Mouse (Mus musculus) thymus, adult 2 months (tissue): ENCODE results near the gene Fancf. TPM values are rescaled to one million over a fixed set of nuclear protein-coding genes. Genes with fewer than 3 reads are reported as not detected.
A peak's percentile ranks its signal among the peaks of the same experiment; 100 is the strongest.

Experiments
- DNase-seq: peaks from one replicate; pipeline ENCODE4 v3.0.0; 2021
- H3K27ac ChIP-seq: fragments of 200-500 bp; 2 replicates; pipeline ENCODE4 v1.5.1; 2012; ENCODE audit warnings: low read length, control low read depth; ENCODE audit not compliant: control insufficient read depth, insufficient read depth
- H3K27me3 ChIP-seq: fragments of 200-500 bp; 2 replicates; pipeline ENCODE4 v1.6.1; 2012; ENCODE audit warnings: mild to moderate bottlenecking, low read length, moderate library complexity, mixed read lengths; ENCODE audit not compliant: control insufficient read depth, insufficient read depth
- H3K36me3 ChIP-seq: fragments of 200-500 bp; 2 replicates; pipeline ENCODE4 v1.6.1; 2012; ENCODE audit warnings: mild to moderate bottlenecking, low read length, moderate library complexity; ENCODE audit not compliant: control insufficient read depth, insufficient read depth
- H3K4me1 ChIP-seq: fragments of 200-500 bp; replicated peaks from 2 replicates; pipeline ENCODE4 v1.6.1; 2012; ENCODE audit warnings: low read length; ENCODE audit not compliant: control insufficient read depth, insufficient read depth
- H3K4me3 ChIP-seq: fragments of 200-500 bp; 2 replicates; pipeline ENCODE4 v1.5.1; 2012; ENCODE audit warnings: mild to moderate bottlenecking, low read length, control low read depth, moderate library complexity; ENCODE audit not compliant: control insufficient read depth, insufficient read depth
- CTCF ChIP-seq: fragments of 200-500 bp; IDR thresholded peaks from 2 replicates; pipeline ENCODE4 v1.5.1; 2012; ENCODE audit warnings: mild to moderate bottlenecking, control low read depth, low read length, moderate library complexity, borderline replicate concordance; ENCODE audit not compliant: control insufficient read depth, poor library complexity, insufficient read depth; ENCODE audit errors: extremely low read depth
- POLR2A ChIP-seq: fragments of 200-500 bp; IDR thresholded peaks from 2 replicates; pipeline ENCODE4 v1.6.1; 2012; ENCODE audit warnings: mild to moderate bottlenecking, low read length, control low read depth, moderate library complexity; ENCODE audit not compliant: control insufficient read depth, poor library complexity, insufficient read depth; ENCODE audit errors: extremely low read depth
- WGBS: fragments of 180-500 bp; shearing (Covaris S2); methylation state at CpG from one replicate; pipeline ENCODE4 v1.1.7; 2018; 5-methylcytosine and 5-hydroxymethylcytosine counted together
- polyA plus RNA-seq: library from polyadenylated mRNA; depleted of rRNA; stranded (reverse); fragments of >200 nt; gene quantifications from 2 replicates; pipeline ENCODE4 v1.2.3, GENCODE M21; 2012

The Fancf gene
- polyA plus RNA-seq, 1 experiment: 15.7 TPM

DNA sequence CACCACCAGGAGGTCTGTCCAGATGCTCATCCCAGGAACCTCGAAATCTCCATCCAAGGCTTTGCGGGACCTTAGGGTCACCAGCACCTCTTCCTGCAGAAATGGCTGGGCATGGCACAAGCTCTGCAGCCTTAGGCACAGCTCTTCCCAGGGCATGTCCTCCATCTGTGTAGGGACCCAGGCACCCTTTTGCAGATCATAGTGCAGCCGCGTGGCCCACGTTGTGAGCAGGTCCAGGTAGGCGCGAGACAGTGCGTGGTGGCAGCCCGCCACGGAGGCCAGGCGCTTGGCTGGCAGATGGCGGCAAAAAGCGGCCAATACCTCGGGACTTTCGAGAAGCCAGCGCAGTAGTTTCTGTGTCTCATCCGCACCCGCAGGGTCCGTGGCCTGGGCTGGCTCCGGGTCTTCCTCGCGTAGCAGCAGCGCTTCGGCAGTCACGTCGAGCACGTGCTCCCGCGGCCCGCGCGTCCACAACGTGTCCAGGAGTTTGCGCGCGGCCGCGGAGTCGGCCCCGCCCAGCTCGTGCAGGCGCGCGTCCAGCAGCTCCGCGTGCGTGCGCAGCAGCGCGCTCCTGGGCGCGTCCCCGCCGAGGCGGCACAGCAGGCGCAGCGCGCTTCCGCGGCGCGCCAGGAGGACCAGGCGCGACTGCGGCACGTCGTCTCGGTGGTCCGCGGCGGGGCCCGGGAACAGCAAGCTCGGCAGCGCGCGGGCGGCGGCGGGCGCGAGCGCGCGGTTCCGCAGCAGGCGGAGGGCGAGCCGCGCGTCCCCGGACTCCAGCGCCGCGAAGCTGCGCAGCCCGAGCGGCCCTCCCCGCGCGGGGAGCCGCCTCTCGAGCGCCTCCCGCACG, 594 bp downstream of the Fancf start, which contains the start of gene Gas2:
Gene Gas2, plus strand, starts transcription at position 766 of the 847 bp plus-strand sequence.
- Histone ChIP-seq H3K36me3 (no peaks in the 10 kb centered on the region), H3K27ac (peak within 1 kb of the TSS; percentile 82), H3K4me1 (peaks cover 5% of the 10 kb centered on the region), H3K27me3 (no peaks in the 10 kb centered on the region), H3K4me3 (peak within 1 kb of the TSS; percentile 86)
- TF ChIP-seq POLR2A: peak; percentile 36
- TF ChIP-seq CTCF: no peak
- DNase-seq: peak; percentile 88
- WGBS: 7% methylated on average over 105 of the region's 105 CpGs

DNA sequence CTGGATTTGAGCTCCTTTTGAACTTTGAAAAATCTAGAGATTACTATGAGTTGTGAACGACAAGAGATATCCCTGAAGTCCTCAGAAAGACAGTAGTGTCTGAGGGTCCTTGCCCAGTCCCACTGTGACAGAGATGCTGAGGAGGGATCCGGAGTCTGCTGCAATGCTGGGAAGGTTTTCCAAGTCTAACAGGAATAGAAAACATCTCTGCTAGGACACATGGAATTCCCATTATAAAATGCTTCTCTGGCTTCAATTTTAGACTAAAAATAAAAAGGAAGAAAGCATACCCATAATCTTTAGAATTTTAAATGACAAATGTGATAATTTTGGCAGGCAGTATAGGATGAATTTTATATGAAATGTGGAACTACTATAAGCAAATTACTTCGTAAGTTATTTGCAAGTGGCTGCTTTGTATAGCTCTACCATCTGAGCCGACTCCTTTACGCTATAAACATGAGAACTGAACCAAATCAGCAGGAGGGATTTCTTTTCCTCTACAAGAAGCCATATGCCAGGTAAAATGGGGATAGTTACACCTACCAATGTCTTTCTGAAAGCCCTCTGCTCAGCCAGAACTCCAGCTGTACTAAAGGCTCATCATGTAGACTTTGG, 10.1 kb downstream of the Fancf start:
- 98% methylated on average over 5 of the region's 5 CpGs for WGBS
- no peak for DNase-seq
- H3K27me3 ChIP-seq: no peaks in the 10 kb centered on the region
- TF ChIP-seq POLR2A (no peak), CTCF (no peak)
- no peaks in the 10 kb centered on the region for H3K4me1 ChIP-seq
- H3K36me3 ChIP-seq: no peaks in the 10 kb centered on the region
- H3K27ac ChIP-seq: no peak overlapping the region
- no peak overlapping the region for H3K4me3 ChIP-seq

DNA sequence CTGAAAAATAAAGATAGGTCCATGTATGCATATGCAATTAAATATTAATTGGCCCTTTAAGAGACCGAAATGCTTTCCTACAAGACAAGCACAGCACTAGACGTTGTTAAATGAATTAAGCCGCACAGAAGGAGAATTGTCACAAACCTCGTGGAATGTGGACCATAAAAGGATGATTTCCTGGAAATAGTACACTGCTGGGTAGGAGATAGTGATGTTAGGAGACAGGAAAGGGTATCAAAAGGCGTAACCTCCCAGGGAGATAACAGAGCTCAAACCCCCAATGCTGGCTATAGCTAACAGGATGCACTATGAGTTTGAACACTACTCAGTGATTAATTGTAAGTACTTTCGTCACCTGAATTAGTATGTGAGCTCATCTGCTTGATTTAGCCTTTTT, 11.2 kb downstream of the Fancf start:
- Histone ChIP-seq H3K36me3 (no peaks in the 10 kb centered on the region), H3K27ac (no peak overlapping the region), H3K4me1 (no peaks in the 10 kb centered on the region), H3K27me3 (no peaks in the 10 kb centered on the region), H3K4me3 (no peak overlapping the region)
- TF ChIP-seq POLR2A (no peak), CTCF (no peak)
- no peak for DNase-seq
- 95% methylated on average over 6 of the region's 6 CpGs for WGBS

DNA sequence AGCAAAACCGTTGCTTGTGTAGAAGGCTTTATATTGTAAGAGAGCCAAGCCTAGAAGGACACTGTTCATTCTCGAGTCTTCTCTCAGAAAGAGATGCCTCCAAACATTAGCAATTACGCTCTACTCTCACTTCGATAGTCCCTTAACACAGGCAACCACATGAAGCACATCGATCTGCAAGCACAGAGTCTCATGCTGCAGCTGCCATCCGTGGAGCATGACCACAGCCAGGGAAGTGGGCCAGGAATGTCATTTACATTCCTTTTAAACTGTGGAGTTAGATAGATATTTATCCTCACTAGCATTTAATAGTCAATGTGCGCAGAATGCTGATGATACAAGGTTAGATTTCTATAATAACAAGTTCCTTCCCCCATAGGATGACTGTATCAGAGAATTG, 21.6 kb downstream of the Fancf start:
- H3K4me1 ChIP-seq: no peaks in the 10 kb centered on the region
- 86% methylated on average over 7 of the region's 7 CpGs for WGBS
- no peaks in the 10 kb centered on the region for H3K36me3 ChIP-seq
- no peak overlapping the region for H3K27ac ChIP-seq
- no peak for TF ChIP-seq CTCF
- TF ChIP-seq POLR2A: no peak
- no peak overlapping the region for H3K4me3 ChIP-seq
- DNase-seq: no peak
- H3K27me3 ChIP-seq: no peaks in the 10 kb centered on the region

DNA sequence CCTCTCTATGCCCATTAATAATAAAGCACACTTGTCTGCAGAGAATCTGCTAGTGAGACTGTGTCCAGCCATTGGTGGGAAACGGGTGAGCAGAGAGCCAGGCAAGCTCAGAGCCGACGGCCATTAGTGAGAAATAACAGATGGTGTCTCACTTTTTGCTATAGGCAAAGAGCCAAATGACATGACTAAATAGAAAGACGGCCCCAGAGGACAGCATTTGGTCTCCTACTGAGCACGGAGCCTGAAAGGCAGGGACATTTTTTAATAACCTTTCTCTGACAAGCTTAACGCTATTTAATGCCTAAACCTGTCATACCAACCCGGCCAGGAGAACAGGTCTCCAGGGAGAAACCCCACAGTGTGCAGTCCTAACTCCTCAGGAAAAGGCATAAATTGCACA, 30.1 kb downstream of the Fancf start:
- Histone ChIP-seq H3K4me1 (no peaks in the 10 kb centered on the region), H3K36me3 (no peaks in the 10 kb centered on the region), H3K4me3 (no peak overlapping the region), H3K27ac (no peak overlapping the region), H3K27me3 (no peaks in the 10 kb centered on the region)
- no peak for DNase-seq
- TF ChIP-seq POLR2A (no peak), CTCF (no peak)
- WGBS: 84% methylated on average over 7 of the region's 7 CpGs

DNA sequence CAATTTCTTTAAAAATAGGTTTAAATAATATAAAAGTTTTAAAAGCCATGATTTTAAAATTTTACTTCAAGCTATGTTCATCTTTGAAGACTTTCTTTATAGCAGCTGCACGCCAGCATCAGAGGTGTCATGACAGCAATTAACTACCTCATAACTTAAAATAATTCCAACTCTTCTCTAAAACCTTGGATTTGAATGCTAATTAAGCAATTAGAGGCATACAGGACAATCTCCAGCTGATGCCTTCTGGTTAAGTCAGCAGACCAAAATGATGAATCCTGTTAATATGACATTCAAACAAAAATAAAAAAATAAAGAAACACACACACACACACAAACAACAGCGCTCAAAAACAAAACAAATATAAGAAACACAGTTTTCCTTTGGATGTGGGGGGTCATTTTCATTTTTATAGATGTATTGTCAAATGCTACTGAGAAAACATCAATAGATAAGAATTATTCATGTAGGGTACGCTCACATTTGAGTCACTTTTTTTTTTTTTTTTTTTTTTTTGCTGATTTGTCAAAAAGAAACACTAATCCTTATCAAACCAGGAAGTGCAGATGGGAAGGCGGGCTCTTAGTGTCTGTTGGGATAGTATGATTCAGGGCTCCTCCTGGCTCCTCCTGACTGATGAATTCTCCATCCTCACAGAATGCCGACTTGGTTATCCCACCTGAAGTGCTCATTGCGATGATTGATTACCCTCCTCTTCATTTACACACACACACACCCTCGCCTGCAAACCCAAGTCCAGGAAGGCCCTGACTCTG, 38.3 kb downstream of the Fancf start:
- H3K4me3 ChIP-seq: no peak overlapping the region
- no peak for DNase-seq
- no peaks in the 10 kb centered on the region for H3K27me3 ChIP-seq
- no peak for TF ChIP-seq CTCF
- no peak for TF ChIP-seq POLR2A
- WGBS: 84% methylated on average over 7 of the region's 7 CpGs
- H3K36me3 ChIP-seq: no peaks in the 10 kb centered on the region
- no peaks in the 10 kb centered on the region for H3K4me1 ChIP-seq
- H3K27ac ChIP-seq: no peak overlapping the region
